Mouse (Mus musculus): ENCODE results near the gene Smpd1.

Smpd1 gene

DNA sequence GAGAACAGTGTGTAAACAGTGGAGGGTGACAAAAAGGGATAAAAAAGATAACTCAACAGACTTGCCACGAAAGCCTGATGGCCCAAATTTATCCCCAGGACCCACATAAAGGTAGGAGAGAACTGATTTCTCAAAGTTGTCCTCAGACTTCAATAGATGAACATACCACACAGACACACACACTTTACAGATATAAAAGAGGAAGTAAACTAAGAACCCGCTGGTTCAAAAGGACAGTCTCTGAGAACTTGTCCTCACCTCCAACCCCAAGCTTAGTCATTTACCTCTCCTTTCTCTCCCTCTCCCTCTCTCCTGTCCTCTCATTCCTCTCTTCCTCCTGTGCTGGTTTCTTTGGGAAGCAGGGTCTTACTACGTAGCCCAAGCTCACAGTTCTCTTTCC lies 8.2 kb downstream of the Smpd1 start:
- DNase-seq (ENCODE audit: low spot score): no peak

DNA sequence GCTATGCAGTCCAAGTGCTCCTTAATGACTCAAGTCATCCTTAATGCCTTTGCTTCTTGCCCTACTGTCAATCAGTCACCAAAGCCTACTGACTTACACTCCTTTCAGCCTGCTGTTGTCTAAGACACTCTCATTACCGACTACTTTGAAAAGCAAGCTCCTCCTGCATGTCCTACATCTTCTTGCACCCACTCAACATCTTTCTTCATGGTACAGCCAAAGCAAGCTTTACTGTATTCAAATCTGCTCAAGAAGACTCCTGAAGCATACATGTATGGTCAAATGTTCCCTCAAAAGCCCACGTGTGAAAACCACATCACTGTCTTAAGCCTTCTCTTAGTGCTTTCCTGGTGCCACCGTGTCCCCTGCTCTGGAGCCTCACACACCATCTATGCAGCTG lies 9.2 kb downstream of the Smpd1 start:
- DNase-seq (ENCODE audit: low spot score): no peak

GRCm38 (mm10) chr7:105565071-105565836 lies 11.1 kb downstream of the Smpd1 start:
- DNase-seq (ENCODE audit: low spot score): no peak

GRCm38 (mm10) chr7:105568583-105568982 lies 14.4 kb downstream of the Smpd1 start:
- DNase-seq (ENCODE audit: low spot score): no peak

DNA sequence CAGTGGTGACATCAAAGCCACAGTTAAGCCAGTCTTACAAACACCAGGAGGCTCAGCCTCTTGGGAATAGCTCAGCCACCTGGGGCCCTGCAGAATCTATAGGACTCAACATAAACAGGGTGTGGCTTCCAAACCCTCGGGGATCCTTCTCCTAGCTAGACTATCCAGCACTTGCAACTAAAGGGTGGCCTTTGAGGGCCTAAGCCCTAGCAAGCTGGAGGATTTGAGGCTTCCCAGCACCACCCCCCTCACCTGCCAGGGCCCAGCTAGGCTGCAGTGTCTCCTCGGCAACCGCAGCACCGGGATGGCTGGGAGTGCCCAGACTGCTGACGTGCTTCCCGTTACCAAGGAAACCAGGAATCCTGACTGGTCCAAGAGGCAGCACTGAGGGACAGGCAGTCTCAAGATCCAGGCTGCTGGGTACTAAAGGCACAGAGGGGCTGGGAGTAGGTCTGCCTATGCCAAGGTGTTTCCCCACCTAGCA lies 14.9 kb downstream of the Smpd1 start:
- DNase-seq (ENCODE audit: low spot score): no peak

DNA sequence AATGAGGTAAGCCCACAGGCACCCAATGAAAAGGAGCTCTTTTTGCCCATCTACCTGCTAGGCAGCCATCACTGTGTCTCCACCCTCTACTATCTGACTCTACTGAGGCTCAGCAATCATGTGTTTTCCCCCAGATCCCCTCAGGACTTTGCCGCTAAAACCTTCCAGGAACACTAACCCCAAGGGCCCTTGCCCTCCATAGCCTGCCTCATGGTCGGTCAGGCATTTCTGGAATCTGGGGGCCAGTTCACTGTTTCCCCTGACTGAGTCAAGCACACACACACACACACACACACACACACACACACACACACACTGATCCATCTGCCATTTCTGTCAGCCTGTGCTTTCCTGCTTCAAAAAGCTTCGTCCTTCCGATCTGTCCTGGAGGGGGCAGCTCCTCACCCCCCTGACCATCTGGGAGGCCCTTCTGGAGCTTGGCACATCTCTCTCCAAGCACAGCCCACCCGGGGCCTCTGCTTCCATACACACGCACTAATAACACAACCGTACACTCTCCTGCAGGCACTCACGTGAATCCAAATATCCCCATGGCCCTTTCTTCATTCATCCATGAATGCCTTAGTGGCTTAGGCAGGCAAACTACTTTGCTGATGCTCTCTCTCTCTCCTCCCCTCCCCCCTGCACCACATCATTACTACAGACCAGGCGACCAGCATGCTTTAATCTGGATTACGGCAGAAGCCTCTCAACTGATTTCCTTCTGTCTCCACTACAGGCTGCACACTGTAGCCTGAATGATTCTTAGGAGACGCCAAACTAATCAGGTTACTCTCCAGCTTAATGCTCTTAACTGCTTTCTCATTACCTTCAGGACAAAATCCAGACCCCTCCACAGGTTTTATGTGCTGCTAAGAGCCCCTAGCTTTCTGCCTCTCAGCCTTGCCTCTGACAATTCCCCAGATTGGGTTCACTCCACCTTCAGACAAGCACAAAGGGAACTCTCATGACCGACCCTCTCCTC lies 15.6 kb downstream of the Smpd1 start:
- DNase-seq (ENCODE audit: low spot score): no peak

DNA sequence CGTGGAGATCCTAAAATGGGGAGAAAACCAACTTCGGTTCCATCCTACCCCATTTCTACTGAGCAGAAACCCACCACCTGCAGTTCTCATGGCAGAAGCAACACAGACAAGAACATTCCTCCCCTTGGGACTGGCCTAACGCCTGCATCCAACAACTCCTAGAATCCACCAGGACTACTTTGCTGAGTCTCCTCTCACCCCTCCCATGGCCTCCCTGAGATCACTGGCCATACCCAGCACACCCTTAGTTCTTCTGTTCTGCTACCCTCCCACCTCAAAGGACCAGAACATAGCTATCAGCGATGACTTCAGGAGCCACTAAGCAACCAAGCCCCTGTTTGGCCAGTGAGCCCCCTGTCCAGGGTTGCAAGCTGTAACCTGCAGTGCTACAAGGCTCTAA lies 16.6 kb downstream of the Smpd1 start:
- no peak for DNase-seq (ENCODE audit: low spot score)

DNA sequence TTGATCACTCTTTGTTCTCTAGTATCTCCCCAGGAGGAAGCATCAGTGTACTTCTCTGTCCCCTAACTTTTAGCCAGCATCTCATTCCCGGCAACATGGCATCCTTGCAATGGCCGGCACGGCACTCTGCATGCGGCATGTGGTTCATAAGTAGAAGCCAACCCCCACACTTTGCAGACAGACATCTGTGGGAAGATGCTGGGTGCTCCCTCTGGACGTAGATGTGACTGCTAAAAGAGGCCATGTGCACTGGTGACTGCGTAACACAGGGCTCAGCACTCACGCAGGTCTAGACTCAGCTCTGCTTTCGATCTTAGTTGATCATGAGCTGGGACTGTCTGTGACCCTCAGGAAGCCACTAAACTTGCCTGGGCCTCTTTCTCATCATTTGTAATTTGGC lies 18.8 kb downstream of the Smpd1 start:
- DNase-seq (ENCODE audit: low spot score): no peak

GRCm38 (mm10) chr7:105574537-105574936 lies 20.4 kb downstream of the Smpd1 start:
- no peak for DNase-seq (ENCODE audit: low spot score)

- no peak for DNase-seq (ENCODE audit: low spot score)
These were observed 22.1 kb downstream of the Smpd1 start for GRCm38 (mm10) chr7:105576166-105576748.

DNA sequence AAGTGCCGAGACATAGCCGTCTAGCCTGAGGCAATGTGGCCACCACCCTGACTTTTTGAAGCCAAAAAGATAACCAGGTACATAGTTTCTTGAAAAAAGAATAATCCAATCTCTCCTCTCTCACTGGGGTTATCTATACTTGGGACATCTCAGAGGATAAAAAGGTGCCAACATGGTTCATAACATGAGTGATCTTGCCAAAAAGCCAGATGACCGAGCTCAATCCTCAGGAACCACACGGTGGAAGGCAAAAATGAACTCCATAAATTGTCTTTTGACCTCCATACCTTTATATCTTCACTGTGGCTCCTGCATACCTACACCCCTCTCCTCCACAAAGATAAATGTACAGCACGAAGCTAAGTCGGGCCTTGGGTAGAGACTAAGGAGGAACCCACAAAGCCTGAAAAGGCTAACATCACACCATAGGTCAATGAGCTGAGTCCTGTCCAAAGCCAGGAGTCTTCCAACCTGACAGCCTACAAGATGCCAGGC lies 23.3 kb downstream of the Smpd1 start:
- no peak for DNase-seq (ENCODE audit: low spot score)

DNA sequence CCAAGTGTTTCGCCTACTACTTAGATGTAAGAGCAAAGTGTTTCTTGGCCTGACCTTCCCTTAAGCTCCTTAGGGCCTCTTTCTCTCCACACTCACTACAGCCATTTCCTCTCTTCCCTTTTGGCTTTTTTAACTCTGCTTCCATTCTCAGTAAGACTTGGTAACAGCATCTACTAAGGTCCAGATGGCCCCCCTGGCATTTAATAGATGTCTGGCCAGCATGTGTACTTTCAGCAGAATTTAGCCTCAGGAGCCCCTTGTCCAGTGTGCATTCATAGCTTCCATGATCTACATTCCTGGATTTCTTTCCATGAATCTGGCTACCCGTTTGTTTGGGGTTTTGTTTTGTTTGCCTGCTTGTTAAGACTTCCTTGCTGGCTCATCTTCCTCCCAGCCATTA lies 24.3 kb downstream of the Smpd1 start:
- DNase-seq (ENCODE audit: low spot score): no peak

DNA sequence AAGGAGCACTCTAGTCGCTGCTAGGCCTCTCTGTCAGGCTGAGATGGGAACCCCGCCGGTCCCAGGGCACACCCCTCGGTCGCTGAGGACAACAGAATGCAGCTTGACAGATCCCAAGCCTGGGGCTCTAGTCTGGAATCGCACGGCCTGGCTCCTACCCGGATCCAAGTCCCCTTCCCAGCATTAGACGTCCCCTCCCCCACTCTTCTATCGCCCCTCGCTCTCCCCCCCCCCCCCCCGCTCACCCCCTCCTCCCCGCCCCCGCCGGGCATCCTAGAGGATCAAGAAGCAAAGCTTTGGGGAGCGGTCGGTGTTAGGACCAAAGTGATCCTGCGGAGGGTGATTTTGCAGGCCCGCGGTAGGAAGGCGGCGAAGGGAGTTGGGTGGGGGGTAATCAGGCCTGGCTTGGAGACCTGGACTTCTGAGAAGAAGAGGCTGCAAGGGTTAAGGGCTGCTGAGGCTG lies 26.5 kb downstream of the Smpd1 start:
- DNase-seq (ENCODE audit: low spot score): peak; percentile 14

- peak; percentile 66 for DNase-seq (ENCODE audit: low spot score)
These were observed 27.0 kb downstream of the Smpd1 start, which contains the start of gene Apbb1 for GRCm38 (mm10) chr7:105581094-105581703. Gene Apbb1 (minus strand): TSS chr7:105581653.

DNA sequence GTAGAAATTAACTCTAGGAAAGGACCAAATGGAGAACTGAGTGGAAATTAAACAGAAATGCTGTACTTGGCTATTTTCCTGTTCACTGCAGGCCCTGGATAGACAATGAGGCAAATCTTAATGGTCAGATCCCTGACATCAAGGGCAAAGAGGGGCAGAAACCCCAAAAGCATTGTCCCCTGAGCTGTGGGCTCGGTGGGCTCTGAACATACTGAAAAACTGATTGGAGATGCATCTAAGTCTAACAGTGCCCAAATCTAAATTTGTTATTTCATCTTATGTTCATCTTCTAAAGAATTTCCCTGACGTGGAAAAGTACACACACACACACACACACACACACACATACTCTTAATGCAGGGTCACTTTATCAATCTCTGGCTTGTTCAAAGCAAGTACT lies 27.8 kb downstream of the Smpd1 start:
- no peak for DNase-seq (ENCODE audit: low spot score)

DNA sequence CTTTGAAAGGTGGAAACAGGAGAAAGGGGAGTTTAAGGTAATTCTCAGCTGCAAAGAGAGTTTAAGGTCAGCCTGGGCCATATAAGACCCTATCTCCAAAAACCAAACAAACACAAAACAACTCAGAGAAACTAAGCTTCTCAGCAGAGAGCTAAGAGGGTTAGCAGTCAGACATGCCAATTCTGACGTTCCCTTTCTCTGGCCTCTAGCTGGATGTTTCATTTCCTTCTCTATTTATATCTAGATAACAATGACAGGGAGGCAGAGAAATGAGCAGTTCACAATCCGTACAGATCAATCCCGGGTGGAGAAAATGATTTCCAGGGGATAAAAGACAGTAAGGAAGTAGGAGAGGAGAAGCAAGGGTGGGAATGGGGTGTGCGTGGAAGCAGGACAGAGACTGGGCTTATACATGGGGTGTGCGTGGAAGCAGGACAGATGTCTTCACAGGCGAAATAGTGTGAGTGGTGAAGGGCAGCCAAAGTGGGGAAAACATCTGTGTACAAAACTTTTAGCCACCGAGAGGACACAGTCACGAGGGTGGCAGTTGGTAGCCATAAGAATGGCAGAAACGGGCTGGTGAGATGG lies 34.3 kb downstream of the Smpd1 start:
- no peak for DNase-seq (ENCODE audit: low spot score)

DNA sequence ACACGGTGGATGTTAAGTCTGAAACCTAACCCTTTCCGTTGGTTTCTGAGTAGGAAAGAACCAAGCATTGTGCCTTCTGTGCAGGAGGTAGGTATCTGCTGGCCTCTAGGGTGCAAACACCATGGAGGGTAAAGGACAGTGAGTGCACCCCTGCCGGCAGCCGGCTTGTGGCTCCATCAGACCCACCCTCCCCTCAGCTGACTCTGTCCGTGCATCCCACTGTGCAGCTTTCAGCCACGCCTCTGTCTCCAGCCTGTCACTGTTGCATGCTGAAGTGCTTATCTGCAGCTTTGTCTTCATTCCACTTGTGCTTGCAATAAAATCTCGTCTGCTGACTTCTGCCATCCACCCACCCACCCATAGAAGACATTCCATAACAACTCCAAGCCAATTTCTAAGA lies 35.9 kb downstream of the Smpd1 start:
- DNase-seq (ENCODE audit: low spot score): no peak

DNA sequence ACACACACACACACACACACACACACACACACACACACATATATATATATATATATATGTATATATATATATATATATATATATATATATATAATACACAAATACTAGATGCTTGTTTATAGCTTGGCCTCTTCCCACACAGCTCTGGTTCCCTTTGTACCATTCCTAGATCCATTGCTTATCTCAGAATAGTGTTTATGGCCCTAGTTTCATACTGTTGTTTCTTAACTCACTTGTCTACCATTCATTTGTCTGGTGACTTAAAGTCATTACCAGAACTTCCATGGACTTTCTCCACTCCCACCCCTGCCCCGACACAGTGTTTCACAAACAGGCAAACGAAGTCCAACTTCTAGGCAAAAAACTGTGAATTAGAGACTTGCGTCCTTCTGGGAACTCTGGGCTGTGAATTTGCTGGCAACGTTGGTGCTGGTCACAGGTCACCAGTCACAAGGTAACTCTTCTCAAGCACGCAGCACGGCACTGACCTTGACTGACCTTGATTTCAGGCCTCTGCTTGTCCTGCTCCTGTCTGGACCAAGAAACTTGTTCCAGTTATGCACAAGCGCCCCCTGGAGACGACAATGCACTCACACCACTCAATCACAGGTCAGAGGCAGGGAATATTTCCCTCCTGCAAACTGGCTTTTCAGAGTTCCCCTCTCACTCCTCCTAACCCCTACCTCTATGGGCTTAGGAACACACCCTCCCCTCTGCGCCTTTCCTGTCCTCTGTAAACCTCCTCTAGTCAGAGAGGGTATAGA lies 48.9 kb downstream of the Smpd1 start:
- DNase-seq (ENCODE audit: low spot score): peak; percentile 76
